Mouse (Mus musculus): ENCODE data around the gene Aqp7. TPM values are rescaled to one million over a fixed set of nuclear protein-coding genes. Genes with fewer than 3 reads are reported as not detected.

Aqp7 gene
- total and polyA plus RNA-seq, 2 experiments from 2014 or later = not detected

GRCm38 (mm10) chr4:41042880-41043279, 5.1 kb downstream of the Aqp7 start:
- Histone ChIP-seq H3K9me3 (ENCODE audit: low read length) (no peaks in the 10 kb centered on the region), H3K27ac (ENCODE audit: low read depth, low read length) (no peak overlapping the region), H3K4me2 (ENCODE audit: low read depth, low read length, poor library complexity, severe bottlenecking) (no peak overlapping the region), H3K4me3 (ENCODE audit: low read depth, low read length) (no peak overlapping the region), H3K27me3 (ENCODE audit: insufficient read depth, low read length) (no peaks in the 10 kb centered on the region), H3K9ac (replicated peaks; ENCODE audit: low read length, poor library complexity, severe bottlenecking) (no peak overlapping the region), H3K36me3 (ENCODE audit: insufficient read depth, low read length) (no peaks in the 10 kb centered on the region), H3K4me1 (ENCODE audit: insufficient read depth, low read length) (no peaks in the 10 kb centered on the region)
- 85% methylated on average over 12 of the region's 12 CpGs for WGBS
- ATAC-seq (ENCODE audit: low FRiP score) (no peak), DNase-seq (ENCODE audit: low spot score) (no peak)
- no peak for TF ChIP-seq CTCF (IDR thresholded peaks at IDR 0.05)

GRCm38 (mm10) chr4:41040983-41041382, 7.0 kb downstream of the Aqp7 start:
- H3K9me3 ChIP-seq (ENCODE audit: low read length) = no peaks in the 10 kb centered on the region
- no peak overlapping the region for H3K4me2 ChIP-seq (ENCODE audit: low read depth, low read length, poor library complexity, severe bottlenecking)
- H3K4me1 ChIP-seq (ENCODE audit: insufficient read depth, low read length) = no peaks in the 10 kb centered on the region
- no peak overlapping the region for H3K4me3 ChIP-seq (ENCODE audit: low read depth, low read length)
- H3K36me3 ChIP-seq (ENCODE audit: insufficient read depth, low read length) = no peaks in the 10 kb centered on the region
- WGBS = 74% methylated on average over 7 of the region's 7 CpGs
- H3K9ac ChIP-seq (replicated peaks; ENCODE audit: low read length, poor library complexity, severe bottlenecking) = no peak overlapping the region
- TF ChIP-seq CTCF (IDR thresholded peaks at IDR 0.05) = no peak
- DNase-seq (ENCODE audit: low spot score) (no peak), ATAC-seq (ENCODE audit: low FRiP score) (no peak)
- H3K27ac ChIP-seq (ENCODE audit: low read depth, low read length) = no peak overlapping the region
- no peaks in the 10 kb centered on the region for H3K27me3 ChIP-seq (ENCODE audit: insufficient read depth, low read length)

DNA sequence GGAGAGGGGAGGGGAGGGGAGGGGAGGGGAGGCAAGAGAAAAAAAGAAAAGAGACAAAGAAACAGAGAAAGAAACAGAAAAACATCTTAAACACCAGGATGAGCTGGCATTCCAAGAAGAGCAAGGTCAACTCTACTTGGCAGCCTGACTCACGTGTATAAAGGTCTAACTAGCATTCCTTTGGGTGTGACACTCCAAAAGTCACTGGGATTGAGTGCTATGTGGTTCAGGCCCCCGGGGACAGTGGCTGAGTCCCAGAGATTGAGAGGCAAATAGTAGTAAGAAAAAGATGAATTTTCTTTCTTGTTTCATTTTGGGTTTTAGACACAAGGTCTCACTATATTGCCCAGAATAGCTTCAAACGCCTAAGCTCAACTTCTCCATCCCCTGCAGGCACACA, 10.0 kb downstream of the Aqp7 start:
- WGBS = 59% methylated on average over 3 of the region's 3 CpGs
- H3K27ac ChIP-seq (ENCODE audit: low read depth, low read length) = no peak overlapping the region
- H3K9me3 ChIP-seq (ENCODE audit: low read length) = no peaks in the 10 kb centered on the region
- no peaks in the 10 kb centered on the region for H3K36me3 ChIP-seq (ENCODE audit: insufficient read depth, low read length)
- DNase-seq (ENCODE audit: low spot score) = no peak
- H3K9ac ChIP-seq (replicated peaks; ENCODE audit: low read length, poor library complexity, severe bottlenecking) = no peak overlapping the region
- H3K27me3 ChIP-seq (ENCODE audit: insufficient read depth, low read length) = no peaks in the 10 kb centered on the region
- no peak overlapping the region for H3K4me3 ChIP-seq (ENCODE audit: low read depth, low read length)
- no peak for ATAC-seq (ENCODE audit: low FRiP score)
- no peaks in the 10 kb centered on the region for H3K4me1 ChIP-seq (ENCODE audit: insufficient read depth, low read length)
- TF ChIP-seq CTCF (IDR thresholded peaks at IDR 0.05) = no peak
- H3K4me2 ChIP-seq (ENCODE audit: low read depth, low read length, poor library complexity, severe bottlenecking) = no peak overlapping the region

- H3K9ac ChIP-seq (replicated peaks; ENCODE audit: low read length, poor library complexity, severe bottlenecking) = no peak overlapping the region
- no peaks in the 10 kb centered on the region for H3K27me3 ChIP-seq (ENCODE audit: insufficient read depth, low read length)
- no peak overlapping the region for H3K4me2 ChIP-seq (ENCODE audit: low read depth, low read length, poor library complexity, severe bottlenecking)
- no peak overlapping the region for H3K4me3 ChIP-seq (ENCODE audit: low read depth, low read length)
- no peaks in the 10 kb centered on the region for H3K9me3 ChIP-seq (ENCODE audit: low read length)
- TF ChIP-seq CTCF (IDR thresholded peaks at IDR 0.05) = no peak
- no peak overlapping the region for H3K27ac ChIP-seq (ENCODE audit: low read depth, low read length)
- DNase-seq (ENCODE audit: low spot score) = no peak
- H3K4me1 ChIP-seq (ENCODE audit: insufficient read depth, low read length) = no peaks in the 10 kb centered on the region
- no peak for ATAC-seq (ENCODE audit: low FRiP score)
- 84% methylated on average over 3 of the region's 3 CpGs for WGBS
- H3K36me3 ChIP-seq (ENCODE audit: insufficient read depth, low read length) = 0 out of 2 replicates have a peak, but pooled peaks cover 8% of the 10 kb centered on the region
Observed at GRCm38 (mm10) chr4:41031242-41031641, 16.7 kb downstream of the Aqp7 start.

DNA sequence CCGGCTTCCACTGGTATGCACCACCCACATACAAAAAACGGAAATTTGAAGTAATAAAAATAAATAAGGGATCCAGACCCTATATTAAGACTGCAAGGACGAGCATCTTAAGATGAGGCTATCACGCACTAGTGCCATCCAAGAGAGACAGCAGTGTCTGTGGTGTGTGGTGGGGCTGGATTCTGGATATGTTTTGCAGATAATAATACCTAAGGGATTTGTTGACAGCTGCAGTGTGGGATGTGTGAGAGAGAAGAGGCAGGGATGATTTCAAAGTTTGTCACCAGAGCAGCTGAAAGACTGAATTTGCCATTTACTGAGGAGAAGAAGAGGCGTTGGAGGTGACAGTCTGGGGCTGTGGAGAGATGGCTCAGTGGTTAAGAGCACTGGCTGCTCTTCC, 18.6 kb downstream of the Aqp7 start:
- H3K4me2 ChIP-seq (ENCODE audit: low read depth, low read length, poor library complexity, severe bottlenecking) = no peak overlapping the region
- no peak overlapping the region for H3K9ac ChIP-seq (replicated peaks; ENCODE audit: low read length, poor library complexity, severe bottlenecking)
- H3K4me1 ChIP-seq (ENCODE audit: insufficient read depth, low read length) = no peaks in the 10 kb centered on the region
- H3K36me3 ChIP-seq (ENCODE audit: insufficient read depth, low read length) = peaks cover 19% of the 10 kb centered on the region
- no peak overlapping the region for H3K27ac ChIP-seq (ENCODE audit: low read depth, low read length)
- H3K4me3 ChIP-seq (ENCODE audit: low read depth, low read length) = no peak overlapping the region
- no peaks in the 10 kb centered on the region for H3K9me3 ChIP-seq (ENCODE audit: low read length)
- no peaks in the 10 kb centered on the region for H3K27me3 ChIP-seq (ENCODE audit: insufficient read depth, low read length)
- TF ChIP-seq CTCF (IDR thresholded peaks at IDR 0.05) = no peak
- DNase-seq (ENCODE audit: low spot score) = no peak
- 91% methylated on average over 5 of the region's 5 CpGs for WGBS
- ATAC-seq (ENCODE audit: low FRiP score) = no peak

DNA sequence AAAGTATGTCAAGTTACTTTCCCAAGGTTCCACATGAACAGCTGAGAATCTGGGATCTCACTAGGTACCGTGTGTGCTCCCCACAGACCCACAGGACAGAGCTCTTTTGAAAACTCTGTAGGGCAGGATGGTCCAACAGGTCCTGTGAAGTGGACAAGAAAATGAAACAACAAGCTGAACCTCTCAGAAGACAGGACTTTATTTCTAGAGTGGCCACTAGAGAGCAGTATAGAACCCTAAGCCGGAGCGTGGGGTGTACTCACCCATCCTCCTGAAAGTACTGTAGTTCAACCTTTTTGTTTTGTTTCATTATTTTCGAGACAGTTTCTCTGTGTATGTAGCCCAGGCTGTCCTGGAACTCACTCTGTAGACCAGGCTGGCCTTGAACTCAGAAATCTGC, 19.7 kb downstream of the Aqp7 start:
- Histone ChIP-seq H3K36me3 (ENCODE audit: insufficient read depth, low read length) (peaks cover 30% of the 10 kb centered on the region), H3K4me1 (ENCODE audit: insufficient read depth, low read length) (no peaks in the 10 kb centered on the region), H3K4me2 (ENCODE audit: low read depth, low read length, poor library complexity, severe bottlenecking) (no peak overlapping the region), H3K4me3 (ENCODE audit: low read depth, low read length) (no peak overlapping the region), H3K9ac (replicated peaks; ENCODE audit: low read length, poor library complexity, severe bottlenecking) (no peak overlapping the region), H3K27ac (ENCODE audit: low read depth, low read length) (no peak overlapping the region), H3K27me3 (ENCODE audit: insufficient read depth, low read length) (no peaks in the 10 kb centered on the region), H3K9me3 (ENCODE audit: low read length) (no peaks in the 10 kb centered on the region)
- ATAC-seq (ENCODE audit: low FRiP score) (no peak), DNase-seq (ENCODE audit: low spot score) (no peak)
- WGBS = 87% methylated on average over 4 of the region's 4 CpGs
- TF ChIP-seq CTCF (IDR thresholded peaks at IDR 0.05) = peak; percentile 28

All from midbrain, postnatal 0 days (tissue).